Mouse (Mus musculus) stomach, postnatal 0 days (tissue): ENCODE results near the gene Slc6a1.

ENCODE experiments used
- CTCF ChIP-seq: IDR thresholded peaks from 2 replicates; pipeline ENCODE4 v1.5.1; 2016; ENCODE audit warnings: antibody characterized with exemption, low read depth, mild to moderate bottlenecking, moderate library complexity
- EP300 ChIP-seq: optimal IDR thresholded peaks from 2 replicates; pipeline ENCODE3; 2016; ENCODE audit warnings: antibody characterized with exemption

DNA sequence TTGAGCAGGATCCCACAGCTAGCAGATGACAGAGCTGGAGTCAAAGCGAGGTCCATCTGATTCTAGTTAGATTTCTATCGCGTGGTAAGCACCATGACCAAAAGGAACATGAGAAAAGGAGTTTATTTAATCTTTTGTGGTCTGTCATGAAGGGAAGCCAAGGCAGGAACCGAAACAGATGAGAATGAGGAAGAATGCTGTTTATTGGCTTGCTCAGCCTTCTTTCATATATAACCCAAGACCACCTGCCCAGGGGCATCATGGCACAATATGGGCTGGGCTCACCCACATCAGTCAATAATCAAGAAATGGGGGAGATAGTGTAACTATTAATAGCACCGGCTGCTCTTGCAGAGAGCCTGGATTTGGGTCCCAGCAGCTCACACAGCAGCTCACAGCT is 82.3 kb downstream of the Slc6a1 start:
- TF ChIP-seq EP300, result no peak
- TF ChIP-seq CTCF, result no peak
